Mouse (Mus musculus) myocyte (in vitro differentiated cells): Measurements from ENCODE around the gene Rbms3.

Source experiments
- CEBPB ChIP-seq: IDR thresholded peaks from 2 replicates; pipeline ENCODE4 v1.6.1; 2011; ENCODE audit warnings: mild to moderate bottlenecking, moderate library complexity; ENCODE audit not compliant: poor library complexity, insufficient read depth, severe bottlenecking
- MAX ChIP-seq: IDR thresholded peaks from one replicate; pipeline ENCODE4 v1.6.1; 2011; ENCODE audit warnings: low read depth, mild to moderate bottlenecking, control low read depth
- MYOD1 ChIP-seq, 3 experiments: IDR thresholded peaks; one replicate each; pipeline ENCODE4 v1.6.1; 2011; ENCODE audit warnings: control low read depth in 2 of 3, low read depth in 2 of 3, mild to moderate bottlenecking in 2 of 3, moderate library complexity in 1 of 3; ENCODE audit not compliant: insufficient read length in 2 of 3, control insufficient read depth in 1 of 3
- POLR2A ChIP-seq: IDR thresholded peaks from one replicate; pipeline ENCODE4 v1.6.1; 2011; ENCODE audit warnings: low read depth, mild to moderate bottlenecking, control low read depth, moderate library complexity; ENCODE audit not compliant: insufficient read length
- POLR2AphosphoS2 ChIP-seq: IDR thresholded peaks from one replicate; pipeline ENCODE4 v1.6.1; 2011; ENCODE audit warnings: low read depth, control low read depth; ENCODE audit not compliant: insufficient read length
- REST ChIP-seq: IDR thresholded peaks from one replicate; pipeline ENCODE4 v1.6.1; 2011; ENCODE audit warnings: mild to moderate bottlenecking, control low read depth, moderate library complexity; ENCODE audit not compliant: insufficient read depth, insufficient read length
- TCF3 ChIP-seq: IDR thresholded peaks from one replicate; pipeline ENCODE4 v1.6.1; 2011; ENCODE audit warnings: low read depth, control low read depth; ENCODE audit not compliant: insufficient read length

DNA sequence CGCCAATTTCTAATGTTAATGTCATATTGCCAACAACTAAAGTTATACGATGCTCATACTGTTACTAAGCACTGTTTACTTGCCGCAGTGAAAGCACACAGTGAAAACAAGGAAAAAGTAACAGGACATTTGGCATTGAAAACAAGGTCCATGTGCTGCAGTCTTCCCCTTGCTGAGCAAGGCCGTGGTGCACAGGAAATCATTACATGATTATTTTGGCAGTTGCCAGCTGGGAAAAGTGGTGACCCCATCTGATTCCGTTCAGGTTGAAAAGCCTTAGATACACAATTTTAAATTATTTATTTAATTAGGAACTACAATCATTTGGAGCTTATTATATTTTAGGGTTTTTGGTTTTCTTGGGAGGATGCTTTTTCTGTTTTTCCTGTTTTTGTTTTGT lies 995.9 kb downstream of the Rbms3 start:
- TF ChIP-seq TCF3 (no peak), POLR2A (no peak), POLR2AphosphoS2 (no peak), CEBPB (no peak), REST (no peak), MAX (no peak), MYOD1 (IDR thresholded peaks at IDR 0.05; ENCODE audit: control insufficient read depth in 1 of 3, insufficient read length in 2 of 3, low read depth in 2 of 3) (no peak)
